Mouse (Mus musculus) ES-Bruce4 (cell line): ENCODE results near the gene Retreg1.

ENCODE experiments used
- CTCF ChIP-seq: IDR thresholded peaks from one replicate; pipeline ENCODE4 v1.8.1; 2011; ENCODE audit warnings: low read depth, low read length
- EP300 ChIP-seq: IDR thresholded peaks from 2 replicates; pipeline ENCODE4 v1.6.1; 2011; ENCODE audit warnings: low read depth, low read length; ENCODE audit not compliant: insufficient read depth
- POLR2A ChIP-seq: IDR thresholded peaks from one replicate; pipeline ENCODE4 v1.8.1; 2011; ENCODE audit warnings: low read length; ENCODE audit not compliant: insufficient read depth

- TF ChIP-seq CTCF (no peak), EP300 (no peak), POLR2A (no peak)
Observed at GRCm38 (mm10) chr15:25922007-25922406, 79.0 kb downstream of the Retreg1 start.
